Mouse (Mus musculus): ENCODE data around the gene Dll1. TPM values are rescaled to one million over a fixed set of nuclear protein-coding genes. Genes with fewer than 3 reads are reported as not detected.

Gene Dll1
- 1 to 10 TPM; 3.6 to 5.2 TPM for total RNA-seq (2021)
- long read RNA-seq, experiment 1, partial matches to known transcripts = 2 of 4 reads
- long read RNA-seq, experiment 1, other reads (novel, unspliced or antisense) = 0 of 4 reads
- long read RNA-seq, experiment 2 = 0 reads

- peak in 1 of 2 experiments; percentile 36 for DNase-seq
Measured at GRCm38 (mm10) chr17:15376494-15377181, at the start of gene Dll1. Gene Dll1 (minus strand): TSS chr17:15376872.

GRCm38 (mm10) chr17:15425931-15426330, 49.3 kb upstream of the Dll1 start:
- DNase-seq = no peak

- peak in 1 of 2 experiments; percentile 41 for DNase-seq
Measured at GRCm38 (mm10) chr17:15423080-15423765, 46.6 kb upstream of the Dll1 start.

DNA sequence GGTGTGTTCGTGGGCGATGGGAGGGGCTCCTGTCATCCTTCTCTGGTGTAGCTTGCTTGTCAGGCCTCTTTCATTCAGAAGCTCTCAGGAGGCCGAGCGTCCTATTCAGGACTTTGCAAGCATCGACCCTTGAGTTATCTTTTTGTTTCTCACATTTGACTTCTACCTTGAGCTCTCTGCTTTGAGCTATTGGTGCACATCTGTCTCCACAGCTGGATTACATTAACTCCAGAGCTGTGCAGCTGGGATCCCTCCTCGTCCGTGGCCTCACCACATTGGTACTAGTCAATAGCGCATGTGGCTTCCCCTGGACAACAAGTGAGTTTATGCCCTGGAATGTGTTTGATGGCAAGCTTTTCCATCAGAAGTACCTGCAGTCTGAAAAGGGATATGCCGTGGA, 46.0 kb upstream of the Dll1 start:
- DNase-seq = no peak

DNA sequence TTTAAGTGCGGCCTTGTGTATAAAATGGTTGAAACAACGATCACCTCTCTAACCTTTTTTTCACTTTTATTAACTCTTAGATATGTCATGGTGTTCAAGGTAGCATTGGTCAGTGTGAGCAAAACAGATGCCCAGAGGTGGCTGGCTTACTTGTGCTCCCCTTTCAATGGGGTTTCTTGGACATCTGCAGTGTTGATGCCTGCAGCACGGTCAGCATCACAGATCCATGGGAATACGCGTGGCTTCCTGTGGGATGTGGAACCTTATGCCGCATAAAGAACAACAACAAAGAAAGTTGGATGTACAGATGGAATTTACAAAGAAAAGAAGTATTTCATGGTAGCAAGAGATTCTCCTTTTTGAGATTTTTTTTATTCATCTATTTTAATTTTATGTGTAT, 44.8 kb upstream of the Dll1 start:
- no peak for DNase-seq

DNA sequence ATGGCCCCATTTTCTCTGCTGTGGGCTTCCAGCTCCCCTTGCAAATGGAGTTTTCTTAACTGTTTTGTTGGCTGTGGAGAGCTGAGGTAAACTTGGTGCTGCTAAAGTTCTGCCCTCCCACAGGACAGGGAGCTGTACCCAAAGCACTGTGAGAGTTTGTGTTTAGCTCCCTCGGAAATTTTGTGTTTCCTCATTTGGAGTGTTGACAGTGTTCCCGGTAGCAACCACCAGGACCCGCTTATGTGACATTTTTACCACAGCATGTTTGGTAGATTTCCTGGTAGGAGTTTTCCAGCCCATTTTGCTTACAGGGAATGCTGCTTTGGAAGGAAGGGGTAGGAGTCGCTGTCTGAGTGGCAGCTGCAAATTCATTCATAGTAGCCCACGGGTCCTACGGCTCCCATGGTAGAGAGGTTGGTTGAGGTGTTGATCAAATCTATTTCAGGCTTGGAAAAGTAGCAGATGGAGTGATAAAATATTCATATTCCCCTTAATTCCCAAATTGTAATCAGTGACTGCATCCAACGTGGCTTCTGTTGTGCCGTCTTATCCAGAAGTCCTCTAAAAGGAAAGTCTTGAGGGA, 43.4 kb upstream of the Dll1 start:
- DNase-seq = no peak

- DNase-seq = no peak
Measured at GRCm38 (mm10) chr17:15419534-15419933, 42.9 kb upstream of the Dll1 start.

GRCm38 (mm10) chr17:15416596-15417215, 40.0 kb upstream of the Dll1 start:
- DNase-seq = no peak

GRCm38 (mm10) chr17:15410861-15411260, 34.2 kb upstream of the Dll1 start:
- no peak for DNase-seq

- DNase-seq = no peak
Measured at GRCm38 (mm10) chr17:15409261-15409660, 32.6 kb upstream of the Dll1 start.

GRCm38 (mm10) chr17:15406576-15406975, 29.9 kb upstream of the Dll1 start:
- no peak for DNase-seq

DNA sequence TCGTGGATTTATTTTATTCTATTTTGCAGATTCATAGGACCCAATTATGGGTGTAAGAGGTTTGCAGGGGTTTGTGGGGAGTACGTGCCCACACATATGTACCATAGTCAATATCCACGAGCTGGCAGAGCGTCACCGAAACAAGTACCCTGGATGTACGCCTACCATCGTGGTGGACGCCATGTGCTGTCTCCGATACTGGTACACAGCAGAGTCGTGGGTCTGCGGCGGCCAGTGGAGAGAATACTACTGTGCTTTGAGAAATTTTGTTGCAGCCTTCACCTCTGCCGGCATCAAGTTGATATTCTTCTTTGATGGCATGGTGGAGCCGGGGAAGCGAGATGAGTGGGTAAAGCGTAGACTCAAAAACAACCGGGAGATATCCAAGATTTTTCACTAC, 25.0 kb upstream of the Dll1 start:
- no peak for DNase-seq

- DNase-seq = peak; percentile 91
Measured at GRCm38 (mm10) chr17:15395997-15396675, 19.5 kb upstream of the Dll1 start, which contains the start of gene Fam120b. Gene Fam120b (plus strand): TSS chr17:15396202.

- DNase-seq = no peak
Measured at GRCm38 (mm10) chr17:15389356-15389755, 12.7 kb upstream of the Dll1 start.

DNA sequence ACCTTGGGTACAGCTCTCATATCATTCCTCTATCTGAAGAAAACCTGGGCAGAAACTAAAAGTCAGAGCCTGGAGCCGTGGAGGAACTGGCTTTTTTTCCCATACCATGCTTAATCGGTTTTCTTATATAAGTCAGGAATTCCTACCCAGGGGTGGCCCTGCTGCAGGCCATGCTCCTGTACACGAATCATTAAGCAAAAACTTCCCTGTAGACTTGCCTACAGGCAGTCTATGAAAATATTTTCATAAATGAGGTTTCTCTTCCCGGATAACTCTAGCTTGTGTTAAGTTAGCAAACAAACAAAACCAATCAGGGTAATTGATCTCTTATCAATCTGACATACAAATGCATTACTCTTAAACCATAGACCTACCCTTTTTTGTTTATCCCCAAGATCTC, 12.2 kb upstream of the Dll1 start:
- no peak for DNase-seq

GRCm38 (mm10) chr17:15383360-15383759, 6.7 kb upstream of the Dll1 start:
- no peak for DNase-seq

DNA sequence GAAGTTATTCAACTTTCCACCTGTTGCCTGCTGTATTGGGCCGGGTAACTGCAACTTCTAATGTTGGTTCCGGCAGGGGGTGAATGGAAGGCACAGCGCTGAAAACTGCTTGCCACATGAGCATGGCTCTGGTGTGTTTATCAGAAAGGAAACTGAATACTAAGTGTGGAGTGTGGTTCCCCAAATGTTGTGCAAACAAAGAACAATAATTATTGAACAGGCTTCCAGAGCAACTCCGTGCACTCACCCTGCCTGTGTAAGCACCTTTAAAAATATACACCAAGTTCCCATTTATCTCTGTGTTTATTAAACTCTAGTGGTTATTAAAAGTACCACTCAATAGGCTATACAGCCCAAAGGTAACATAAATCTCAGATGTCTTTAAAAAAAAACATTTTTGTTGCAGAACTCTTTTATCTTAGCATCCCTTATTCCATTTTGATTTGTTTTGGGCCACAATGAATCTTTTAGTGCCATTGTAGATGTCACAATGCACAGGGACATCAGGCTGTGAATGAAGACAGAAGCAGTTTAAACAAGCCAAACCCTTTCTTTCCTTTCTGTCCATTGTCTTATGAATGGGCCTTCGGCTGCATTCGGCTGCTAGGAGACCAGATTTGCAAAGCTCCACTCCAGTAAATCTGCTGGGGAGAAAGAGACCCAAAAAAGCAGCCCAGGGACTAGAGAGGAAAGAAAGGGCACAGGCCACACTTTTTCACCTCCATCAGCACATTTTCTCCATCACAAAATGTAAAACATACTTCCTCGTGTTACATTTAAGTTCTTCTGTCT, 5.4 kb upstream of the Dll1 start:
- DNase-seq = no peak

DNA sequence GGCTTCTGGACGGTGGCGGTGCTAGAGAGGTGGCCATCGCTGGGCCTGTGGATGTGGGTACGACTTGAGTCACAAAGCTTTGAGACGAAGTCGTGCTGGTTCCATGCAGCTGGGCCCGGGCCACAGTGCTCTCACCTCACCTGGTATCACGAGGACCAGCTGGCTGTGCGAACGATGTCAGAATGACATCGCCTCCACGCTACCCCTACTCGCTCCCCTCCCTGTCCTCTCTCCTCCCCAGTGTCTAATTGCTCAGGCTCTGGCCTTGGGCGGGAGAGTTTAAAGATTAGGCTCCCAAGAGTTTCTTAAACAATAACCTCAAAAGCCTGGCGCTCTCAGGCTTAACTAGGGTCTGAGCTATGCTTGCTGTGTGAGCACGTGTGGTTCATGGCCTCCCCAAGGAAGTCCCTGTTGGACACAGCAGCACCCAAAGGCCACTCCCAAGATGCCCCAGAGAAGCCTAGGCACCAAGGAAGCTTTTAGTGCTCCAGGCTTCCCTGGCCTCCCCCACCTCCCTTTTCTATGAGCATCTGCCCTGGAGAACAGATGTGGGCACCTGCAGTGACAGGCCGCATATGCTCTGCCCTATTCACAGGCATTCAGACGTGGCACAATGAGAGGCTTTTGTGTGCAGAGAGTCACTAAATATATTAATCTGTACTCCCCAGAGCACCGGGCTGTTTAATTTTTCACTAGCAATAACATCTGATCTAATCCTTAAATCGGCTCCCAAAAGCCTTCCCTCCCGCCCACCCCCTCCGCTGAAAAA, 4.6 kb upstream of the Dll1 start:
- no peak for DNase-seq

- peak; percentile 74 to 78 for DNase-seq
Measured at GRCm38 (mm10) chr17:15380641-15381051, 4.0 kb upstream of the Dll1 start.

- no peak for DNase-seq
Measured at GRCm38 (mm10) chr17:15379741-15380526, 3.3 kb upstream of the Dll1 start.
